Mouse (Mus musculus): ENCODE data around the gene Rai14.

The Rai14 gene

GRCm38 (mm10) chr15:10645101-10645500 lies 69.3 kb downstream of the Rai14 start:
- no peak for DNase-seq

DNA sequence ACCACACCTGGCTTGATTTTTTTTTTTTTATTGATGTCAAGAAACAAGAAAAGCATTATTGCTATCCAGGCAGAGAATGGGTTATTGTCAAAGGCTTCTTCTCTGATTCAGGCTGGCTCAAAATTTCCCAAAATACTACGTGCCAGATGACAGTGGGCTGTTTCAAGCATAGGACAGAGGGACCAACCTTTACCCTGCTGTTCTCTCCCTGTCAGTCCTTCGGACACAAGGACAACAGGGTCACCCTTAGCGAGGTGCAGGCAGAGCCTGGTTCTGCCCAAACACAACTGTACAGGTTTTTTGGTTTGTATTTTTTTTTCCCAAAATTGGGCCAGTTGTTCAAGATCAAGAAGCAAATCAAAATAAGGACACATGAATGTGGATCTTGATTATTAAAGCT lies 70.6 kb downstream of the Rai14 start:
- DNase-seq: no peak

DNA sequence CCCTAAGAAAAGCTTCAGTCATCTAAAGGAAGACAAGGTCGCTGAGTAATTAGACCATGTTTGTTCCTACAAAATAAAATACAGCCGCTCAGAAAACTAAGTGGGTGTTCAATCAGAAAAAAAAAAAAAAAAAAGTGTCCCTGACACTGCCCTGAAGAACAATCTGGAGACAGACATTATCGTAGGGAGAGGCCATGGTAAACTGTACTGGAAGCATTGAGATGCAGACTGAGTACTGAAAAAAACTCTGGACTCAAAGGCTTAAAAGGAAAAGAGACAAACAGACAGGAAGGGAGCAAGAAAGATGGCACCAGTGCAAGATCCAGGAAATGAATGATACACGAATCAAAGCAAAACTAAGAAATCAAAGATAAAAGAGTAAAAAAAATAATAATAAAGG lies 71.2 kb downstream of the Rai14 start:
- no peak for DNase-seq

DNA sequence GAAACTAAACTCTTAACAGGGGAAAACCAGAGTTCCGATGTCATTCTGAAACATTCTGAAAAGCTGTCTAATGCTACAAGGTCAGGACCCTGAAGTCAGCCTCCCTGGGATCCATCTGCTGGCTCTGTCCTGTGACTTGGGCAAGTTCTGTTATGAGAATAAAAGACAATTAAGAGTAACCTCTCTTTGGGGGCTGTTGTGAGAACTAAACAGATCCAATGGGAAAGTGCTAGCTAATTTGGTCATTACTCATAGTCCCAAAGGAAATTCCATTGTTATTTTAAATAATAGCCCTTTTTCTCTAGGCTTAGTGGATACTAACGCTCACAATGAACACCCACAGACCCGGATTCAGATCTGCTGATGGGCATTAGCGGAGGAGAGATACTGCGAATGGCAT lies 72.0 kb downstream of the Rai14 start:
- no peak for DNase-seq

DNA sequence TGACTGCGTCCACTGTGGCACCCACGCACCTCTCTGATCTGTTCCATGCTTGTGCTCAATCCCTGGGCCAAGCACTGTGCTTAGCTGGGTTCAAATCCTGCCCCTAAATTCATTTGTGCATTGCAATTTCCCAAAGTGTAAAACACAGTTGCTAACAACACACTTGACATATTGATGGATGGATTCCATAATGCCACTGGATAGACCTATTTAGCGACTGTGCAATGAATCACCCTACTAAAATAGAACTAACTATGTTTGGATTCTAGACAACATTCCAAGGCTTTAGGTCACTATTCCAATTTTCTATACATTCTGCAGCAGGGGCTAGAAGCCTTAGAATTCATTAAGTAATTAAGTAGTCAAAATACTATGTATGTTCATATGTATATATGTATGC lies 73.7 kb downstream of the Rai14 start:
- DNase-seq: no peak

- no peak for DNase-seq
Measured at GRCm38 (mm10) chr15:10637251-10637793, 77.1 kb downstream of the Rai14 start.

GRCm38 (mm10) chr15:10636844-10637243 lies 77.6 kb downstream of the Rai14 start:
- DNase-seq: no peak

DNA sequence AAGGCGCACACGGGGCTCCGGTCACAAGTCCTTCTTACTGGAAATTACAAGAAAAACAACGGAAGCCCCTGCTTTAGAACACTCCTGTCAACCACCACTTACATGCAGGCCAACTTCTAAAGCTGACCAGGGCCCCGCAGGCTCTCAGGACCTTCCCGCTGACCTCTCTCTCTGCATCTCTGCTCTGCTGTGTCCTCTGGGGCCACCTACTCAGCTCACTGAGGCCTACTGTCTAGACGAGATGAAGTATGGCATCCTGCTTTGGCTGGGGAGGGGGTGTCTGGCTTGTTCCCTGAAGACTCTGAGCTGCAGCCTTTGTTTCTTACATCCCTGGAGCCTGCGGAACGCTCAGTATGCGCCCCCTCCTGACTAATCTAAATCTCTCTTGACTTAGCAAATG lies 79.3 kb downstream of the Rai14 start:
- no peak for DNase-seq

DNA sequence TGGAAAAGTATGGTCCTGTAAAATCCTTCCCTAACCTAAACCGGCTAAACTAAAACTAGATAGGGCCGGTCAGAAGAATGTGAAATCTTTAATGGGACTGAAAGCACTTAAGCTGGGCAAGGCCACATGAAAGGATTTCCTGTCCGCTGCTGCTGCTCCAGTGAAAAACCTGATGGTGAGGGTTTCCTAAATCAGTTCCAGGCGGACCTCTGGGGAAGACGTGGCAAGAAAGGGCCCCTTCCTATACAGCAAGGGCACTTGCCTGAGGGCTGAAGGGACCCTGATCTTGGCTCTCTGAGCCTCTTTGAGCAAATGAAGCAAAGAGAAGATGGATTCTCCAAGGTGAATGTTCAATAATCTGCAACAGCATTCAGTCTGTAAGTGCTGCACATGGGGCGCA lies 80.2 kb downstream of the Rai14 start:
- no peak for DNase-seq

DNA sequence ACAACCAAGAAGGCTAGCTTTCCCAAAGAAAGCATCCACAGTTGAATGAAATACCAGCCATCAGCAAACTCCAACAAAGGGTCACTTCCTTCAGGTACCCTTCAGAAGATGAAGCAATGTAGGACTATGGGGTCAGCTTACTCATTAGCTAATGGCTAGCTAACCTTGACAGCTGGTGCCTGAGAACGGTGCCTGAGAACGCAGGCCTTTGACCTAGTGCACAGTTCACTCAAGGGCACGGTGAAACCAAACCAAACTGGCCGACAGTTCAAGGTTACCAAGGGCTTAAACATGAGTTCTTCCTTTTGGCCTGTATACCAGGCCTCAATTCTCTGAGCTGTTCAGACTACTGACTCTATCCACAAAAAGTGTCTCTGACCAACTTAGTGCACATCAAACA lies 81.0 kb downstream of the Rai14 start:
- DNase-seq: no peak

GRCm38 (mm10) chr15:10632581-10632980 lies 81.8 kb downstream of the Rai14 start:
- DNase-seq: no peak

- no peak for DNase-seq
Measured at GRCm38 (mm10) chr15:10632060-10632459, 82.4 kb downstream of the Rai14 start.

DNA sequence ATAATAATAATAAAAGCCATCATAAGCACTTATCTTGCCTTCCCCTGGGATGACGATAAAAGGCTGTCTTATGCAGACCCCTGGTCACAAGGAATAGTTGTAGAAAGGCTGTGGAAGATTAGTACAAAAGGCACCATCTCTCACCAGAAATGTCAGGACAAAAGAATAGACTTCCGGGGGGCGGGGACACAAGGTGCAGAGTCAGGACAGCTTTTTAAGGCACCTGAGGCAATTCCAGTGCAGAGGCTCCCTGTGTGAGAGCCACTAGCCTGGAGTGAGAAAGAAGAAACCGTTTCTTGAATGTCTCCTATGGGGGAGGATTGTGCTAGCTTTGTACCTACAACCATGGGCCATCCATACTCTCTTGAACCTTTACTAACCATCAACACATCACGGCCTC lies 82.9 kb downstream of the Rai14 start:
- DNase-seq: no peak

- DNase-seq: no peak
Measured at GRCm38 (mm10) chr15:10628980-10629346, 85.5 kb downstream of the Rai14 start.

DNA sequence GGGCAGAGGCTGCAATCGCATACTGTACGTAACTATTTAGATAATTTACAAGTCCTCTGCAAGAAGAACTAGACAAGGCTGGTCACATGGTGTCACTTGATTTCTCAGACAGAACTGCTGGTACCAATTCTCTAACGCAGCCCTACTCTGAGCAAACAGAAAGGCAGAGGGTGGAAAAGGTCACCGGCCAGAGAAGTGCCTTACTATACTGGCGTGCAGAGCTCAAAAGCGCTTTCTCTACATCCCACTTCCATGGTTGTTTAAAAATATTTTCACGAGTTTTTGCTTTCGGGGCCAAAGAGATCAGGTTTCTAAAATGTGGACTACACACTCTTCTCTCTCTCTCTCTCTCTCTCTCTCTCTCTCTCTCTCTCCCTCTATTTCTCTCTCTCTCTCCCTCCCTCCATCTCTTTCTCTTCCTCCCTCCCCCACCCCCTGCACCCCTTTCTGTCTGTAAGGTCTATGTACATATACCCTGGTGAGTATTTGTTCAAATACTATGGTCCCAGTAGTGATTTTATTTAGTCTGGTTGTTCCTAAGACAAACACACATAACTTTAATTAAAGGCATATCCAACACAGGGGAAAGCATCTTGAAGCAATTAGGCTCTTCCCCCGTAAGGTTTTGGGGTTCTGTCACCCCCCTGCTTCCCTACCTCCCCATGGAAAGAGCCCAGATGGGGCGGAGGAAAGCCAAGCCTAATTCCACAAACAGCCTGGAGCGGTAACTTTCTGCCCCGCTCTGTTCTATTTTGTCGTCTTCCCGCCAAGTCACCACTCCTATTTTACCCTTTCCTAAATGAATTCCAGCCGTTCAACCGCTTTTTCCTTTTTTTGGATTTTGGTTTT lies 86.1 kb downstream of the Rai14 start:
- no peak for DNase-seq

GRCm38 (mm10) chr15:10623571-10624227 lies 90.7 kb downstream of the Rai14 start:
- no peak for DNase-seq

GRCm38 (mm10) chr15:10621194-10621593 lies 93.2 kb downstream of the Rai14 start:
- no peak for DNase-seq

GRCm38 (mm10) chr15:10619678-10620077 lies 94.7 kb downstream of the Rai14 start:
- DNase-seq: no peak

GRCm38 (mm10) chr15:10618276-10618675 lies 96.1 kb downstream of the Rai14 start:
- no peak for DNase-seq

- no peak for DNase-seq
Measured at GRCm38 (mm10) chr15:10616001-10616400, 98.4 kb downstream of the Rai14 start.

- DNase-seq: no peak
Measured at GRCm38 (mm10) chr15:10611040-10611439, 103.4 kb downstream of the Rai14 start.

DNA sequence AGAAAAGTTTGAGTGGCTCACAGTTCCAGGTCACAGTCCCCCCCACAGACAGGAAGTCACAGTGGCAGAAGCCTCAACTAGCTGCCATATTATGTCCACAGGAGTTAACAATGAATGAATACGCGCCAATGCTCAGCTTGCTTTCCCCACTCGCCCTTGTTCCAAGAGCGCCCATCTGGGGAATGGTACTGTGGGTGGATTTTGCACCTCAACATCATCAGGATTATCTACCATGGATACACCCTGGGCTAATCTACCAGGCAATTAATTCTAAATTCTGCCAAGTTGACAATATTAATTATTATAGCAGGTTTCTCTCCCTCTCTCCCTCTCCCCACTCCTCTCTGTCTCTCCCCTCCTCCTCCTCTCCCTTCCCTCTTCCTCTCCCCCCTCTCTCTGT lies 105.3 kb downstream of the Rai14 start:
- DNase-seq: no peak

- no peak for DNase-seq
Measured at GRCm38 (mm10) chr15:10608508-10609098, 105.8 kb downstream of the Rai14 start.

DNA sequence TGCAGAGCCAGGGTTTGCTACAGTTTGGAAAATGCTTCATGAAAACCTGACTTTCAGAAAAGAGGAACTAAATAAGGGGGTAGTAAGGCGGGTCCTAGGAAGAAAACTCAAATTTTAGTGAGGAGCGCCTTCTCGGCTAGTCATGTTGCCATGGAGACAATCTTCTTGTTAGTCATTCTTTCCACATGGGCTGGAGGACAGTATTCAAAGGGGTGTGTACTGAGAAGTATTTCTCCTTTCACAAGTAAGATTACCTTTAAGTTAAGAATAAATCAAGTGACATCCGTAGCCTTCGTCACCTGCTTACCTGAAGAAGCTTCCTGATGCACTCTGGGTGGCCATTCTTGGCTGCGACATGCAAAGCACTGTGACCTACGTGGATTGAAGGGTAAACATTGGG lies 115.0 kb downstream of the Rai14 start:
- DNase-seq: no peak
